Mouse (Mus musculus) small intestine, adult 2 months (tissue): Measurements from ENCODE around the gene Zfp433.
"Not testable (repeated sequence)": the region's sequence is repeated elsewhere in the genome, so short reads cannot be mapped to it uniquely, and the experiment has no call there.

Source experiments
- CTCF ChIP-seq: fragments of 200-500 bp; IDR thresholded peaks from 2 replicates; pipeline ENCODE4 v1.5.1; 2012; ENCODE audit warnings: low read depth, mild to moderate bottlenecking, control low read depth, inconsistent platforms, low read length, moderate library complexity, mixed read lengths; ENCODE audit not compliant: insufficient replicate concordance, insufficient read length; ENCODE audit errors: extremely low read depth
- POLR2A ChIP-seq: fragments of 200-500 bp; IDR thresholded peaks from 2 replicates; pipeline ENCODE4 v1.6.1; 2012; ENCODE audit warnings: low read depth, mild to moderate bottlenecking, control low read depth, inconsistent platforms, low read length, moderate library complexity

GRCm38 (mm10) chr10:81770506-81771403 lies 66.1 kb downstream of the Zfp433 start, which contains the start of gene Gm3055:
- not testable (repeated sequence) for TF ChIP-seq CTCF, POLR2A
